In the genomic region with DNA sequence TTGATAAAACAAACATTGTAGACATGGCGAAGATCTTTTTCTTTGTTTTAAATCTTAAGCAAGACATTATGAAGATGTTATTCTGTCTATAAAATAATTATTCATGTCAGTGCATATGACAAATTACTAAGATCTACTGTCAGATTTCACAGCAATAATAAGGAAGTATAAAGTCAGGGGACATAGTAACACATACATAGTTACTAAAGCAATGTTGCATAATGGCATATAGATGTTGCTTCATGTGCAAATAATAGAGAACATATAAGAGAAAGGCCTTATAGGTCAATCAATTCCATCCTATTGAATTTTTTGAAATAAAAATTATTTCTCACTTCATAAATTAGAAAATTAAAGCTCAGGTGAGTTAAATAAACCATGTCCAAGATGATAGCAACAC, we compare ENCODE assay signal across 42 mouse cellular contexts. TPM values are rescaled to one million over a fixed set of nuclear protein-coding genes. Genes with fewer than 3 reads are reported as not detected.
"Had no signal": no experiment of that assay in that cellular context is flagged by ENCODE, and none has a peak within 500 bp of the region (broad histone marks: within the 10 kb centered on the region; RNA-seq: fewer than 3 reads in every experiment).

No protein-coding gene starts in this region.

- H3K9me3 ChIP-seq: heart, embryonic 10.5 days; heart, embryonic 12.5 days; hindbrain, embryonic 10.5 days; hindbrain, embryonic 12.5 days; intestine, embryonic 15.5 days; limb, embryonic 13.5 days; limb, embryonic 15.5 days; liver, embryonic 12.5 days had no signal

- H3K4me3 ChIP-seq: gastrocnemius, adult 2 months; heart, embryonic 10.5 days; heart, embryonic 12.5 days; hindbrain, embryonic 10.5 days; hindbrain, embryonic 12.5 days; intestine, embryonic 15.5 days; limb, embryonic 13.5 days; limb, embryonic 15.5 days; liver, embryonic 12.5 days had no signal

- ATAC-seq: hindbrain, embryonic 16.5 days; inflammation-experienced regulatory T-cells, adult 6 months; intestine, embryonic 15.5 days; intestine, postnatal 0 days; liver, embryonic 12.5 days had no signal

- H3K4me1 ChIP-seq: heart, embryonic 10.5 days; heart, embryonic 12.5 days; hindbrain, embryonic 10.5 days; hindbrain, embryonic 12.5 days; intestine, embryonic 15.5 days; limb, embryonic 13.5 days; limb, embryonic 15.5 days; liver, embryonic 12.5 days had no signal

- H3K9ac ChIP-seq: heart, embryonic 12.5 days; hindbrain, embryonic 12.5 days; hindbrain, embryonic 14.5 days; intestine, embryonic 15.5 days; limb, embryonic 13.5 days; limb, embryonic 15.5 days; liver, embryonic 12.5 days; liver, embryonic 14.5 days had no signal

- DNase-seq: gastrocnemius, adult 2 months; gastrocnemius, postnatal 10 days; gastrocnemius, postnatal 25 days; heart, postnatal 10 days; heart, postnatal 4 days; kidney, adult 18-20 months; kidney, adult 8-10 months; kidney, postnatal 14 days; kidney, postnatal 36 days; layer of hippocampus, adult 9-11 months; layer of hippocampus, postnatal 36 days; left cerebral cortex, postnatal 4 days had no signal

- H3K27ac ChIP-seq: gastrocnemius, adult 2 months; heart, embryonic 10.5 days; hindbrain, embryonic 10.5 days; hindbrain, embryonic 12.5 days; hindbrain, embryonic 14.5 days; intestine, embryonic 15.5 days; kidney, postnatal 0 days; limb, embryonic 13.5 days; limb, embryonic 15.5 days; liver, embryonic 12.5 days; liver, embryonic 14.5 days had no signal

- H3K27me3 ChIP-seq: heart, embryonic 12.5 days; hindbrain, embryonic 12.5 days; intestine, embryonic 15.5 days; limb, embryonic 13.5 days; limb, embryonic 15.5 days; liver, embryonic 12.5 days had no signal

- H3K36me3 ChIP-seq: heart, embryonic 10.5 days; heart, embryonic 12.5 days; hindbrain, embryonic 10.5 days; hindbrain, embryonic 12.5 days; intestine, embryonic 15.5 days; limb, embryonic 13.5 days; limb, embryonic 15.5 days; liver, embryonic 12.5 days had no signal

- H3K4me2 ChIP-seq: heart, embryonic 12.5 days; hindbrain, embryonic 12.5 days; hindbrain, embryonic 14.5 days; intestine, embryonic 15.5 days; limb, embryonic 13.5 days; limb, embryonic 15.5 days; liver, embryonic 12.5 days had no signal

RNA-seq across cellular contexts. Expression of gene Ostn, which starts 11.8 kb away (rescaled TPM):
- total RNA-seq: heart, postnatal 10 days; heart, postnatal 25 days; heart, postnatal 4 days; layer of hippocampus, adult 18-20 months; layer of hippocampus, adult 8-10 months; layer of hippocampus, postnatal 14 days; layer of hippocampus, postnatal 36 days; left cerebral cortex, adult 18-20 months; left cerebral cortex, adult 8-10 months; liver, adult 2 months had no signal
- polyA plus RNA-seq: heart, embryonic 10.5 days; heart, embryonic 12.5 days; heart, embryonic 14.5 days; heart, embryonic 16.5 days; hindbrain, embryonic 10.5 days; hindbrain, embryonic 12.5 days; hindbrain, embryonic 14.5 days; hindbrain, embryonic 16.5 days; inflammation-experienced regulatory T-cells, adult 6 months; intestine, postnatal 0 days; kidney, embryonic 14.5 days; kidney, postnatal 0 days; large intestine, adult 2 months; limb, embryonic 11.5 days; liver, adult 2 months; liver, embryonic 12.5 days; liver, embryonic 14.5 days had no signal

RNA-seq across cellular contexts. Expression of gene Uts2b, which starts 50.9 kb away (rescaled TPM):
- total RNA-seq: gastrocnemius, adult 2 months; gastrocnemius, postnatal 10 days; gastrocnemius, postnatal 25 days; gastrocnemius, postnatal 4 days; layer of hippocampus, adult 18-20 months; layer of hippocampus, adult 8-10 months; layer of hippocampus, postnatal 14 days; layer of hippocampus, postnatal 36 days; left cerebral cortex, adult 18-20 months; left cerebral cortex, adult 8-10 months; left cerebral cortex, postnatal 10 days; left cerebral cortex, postnatal 25 days; left cerebral cortex, postnatal 4 days; liver, adult 2 months had no signal
- polyA plus RNA-seq: frontal cortex, adult 2 months; inflammation-experienced regulatory T-cells, adult 6 months; kidney, embryonic 14.5 days; kidney, postnatal 0 days; large intestine, adult 2 months; limb, embryonic 11.5 days; liver, adult 2 months; liver, embryonic 12.5 days; liver, embryonic 14.5 days had no signal
